Mouse (Mus musculus) hindbrain, postnatal 0 days (tissue): ENCODE measurements around the gene Tenm4. TPM values are rescaled to one million over a fixed set of nuclear protein-coding genes. Genes with fewer than 3 reads are reported as not detected.

ENCODE experiments used
- ATAC-seq: fragments of 200-750 bp; cut with Nextera tagmentation; 2 replicates; pipeline ENCODE4 v1.8.0; 2017; ENCODE audit warnings: mild to moderate bottlenecking, moderate TSS enrichment, moderate library complexity
- DNase-seq: peaks from one replicate; pipeline ENCODE4 v3.0.0-alpha.2; 2015; ENCODE audit warnings: low spot score
- H3K27ac ChIP-seq: fragments of 300-500 bp; sonication (generic); 2 replicates; pipeline ENCODE4 v1.5.1; 2014; ENCODE audit warnings: mild to moderate bottlenecking
- H3K27me3 ChIP-seq: fragments of 300-500 bp; sonication (generic); 2 replicates; pipeline ENCODE4 v1.6.1; 2014; ENCODE audit warnings: low read length, mixed read lengths; ENCODE audit not compliant: insufficient read depth
- H3K36me3 ChIP-seq: fragments of 300-500 bp; sonication (generic); 2 replicates; pipeline ENCODE4 v1.6.1; 2014; ENCODE audit warnings: low read length, mixed read lengths; ENCODE audit not compliant: insufficient read depth
- H3K4me1 ChIP-seq: fragments of 300-500 bp; sonication (generic); 2 replicates; pipeline ENCODE4 v1.6.1; 2014; ENCODE audit warnings: antibody characterized with exemption, low read length, mixed read lengths; ENCODE audit not compliant: insufficient read depth
- H3K4me2 ChIP-seq: fragments of 300-500 bp; sonication (generic); 2 replicates; pipeline ENCODE4 v1.6.1; 2014; ENCODE audit warnings: low read depth, mild to moderate bottlenecking, low read length, moderate library complexity, mixed read lengths
- H3K4me3 ChIP-seq: fragments of 300-500 bp; sonication (generic); 2 replicates; pipeline ENCODE4 v1.5.1; 2014; ENCODE audit warnings: low read length
- H3K9ac ChIP-seq: fragments of 300-500 bp; sonication (generic); replicated peaks from 2 replicates; pipeline ENCODE4 v1.6.1; 2014; ENCODE audit warnings: mild to moderate bottlenecking, low read length, moderate library complexity, mixed read lengths
- H3K9me3 ChIP-seq: fragments of 300-500 bp; sonication (generic); 2 replicates; pipeline ENCODE4 v1.6.1; 2016; ENCODE audit warnings: low read length, mixed read lengths
- CTCF ChIP-seq: IDR thresholded peaks from 2 replicates; pipeline ENCODE4 v1.5.1; 2016; ENCODE audit warnings: antibody characterized with exemption, control low read depth, low read depth
- WGBS: fragments of 180-500 bp; shearing (Covaris S2); extraction: QIAGEN DNeasy Blood & Tissue Kit; methylation state at CpG from one replicate; pipeline ENCODE4 v1.1.7; 2014; 5-methylcytosine and 5-hydroxymethylcytosine counted together
- polyA plus RNA-seq: library from polyadenylated mRNA; unstranded; fragments of >200 nt; fragmentation: Nextera tagmentation; extraction: Ambion mirVana; gene quantifications from 2 replicates; pipeline ENCODE4 v1.2.1, GENCODE M21; 2015
- total RNA-seq: library from RNA; depleted of rRNA; stranded (reverse); fragments of >200 nt; gene quantifications from 2 replicates; pipeline ENCODE4 v1.2.3, GENCODE M21; 2014

The Tenm4 gene
- total and polyA plus RNA-seq, 2 experiments from 2014 or later = 24.1 to 49.7 TPM

GRCm38 (mm10) chr7:96710658-96711071 lies 539.6 kb downstream of the Tenm4 start:
- Histone ChIP-seq H3K4me3 (no peak overlapping the region), H3K4me1 (no peaks in the 10 kb centered on the region), H3K9ac (no peak overlapping the region), H3K27me3 (no peaks in the 10 kb centered on the region), H3K27ac (no peak overlapping the region), H3K9me3 (no peaks in the 10 kb centered on the region), H3K36me3 (no peaks in the 10 kb centered on the region), H3K4me2 (no peak overlapping the region)
- TF ChIP-seq CTCF = no peak
- no peak for ATAC-seq
- 53% methylated on average over 1 of the region's 1 CpGs for WGBS
- DNase-seq = no peak

GRCm38 (mm10) chr7:96712876-96713275 lies 541.8 kb downstream of the Tenm4 start:
- Histone ChIP-seq H3K4me3 (no peak overlapping the region), H3K4me2 (no peak overlapping the region), H3K36me3 (no peaks in the 10 kb centered on the region), H3K27ac (no peak overlapping the region), H3K4me1 (no peaks in the 10 kb centered on the region), H3K9me3 (no peaks in the 10 kb centered on the region), H3K27me3 (peaks cover 3% of the 10 kb centered on the region; the same call in 1 of the 2 replicates), H3K9ac (no peak overlapping the region)
- ATAC-seq = no peak
- no peak for DNase-seq
- TF ChIP-seq CTCF = no peak

- H3K27me3 ChIP-seq = peaks cover 3% of the 10 kb centered on the region; the same call in 1 of the 2 replicates
- H3K4me1 ChIP-seq = peaks cover 19% of the 10 kb centered on the region
- H3K4me2 ChIP-seq = no peak overlapping the region
- no peak overlapping the region for H3K27ac ChIP-seq
- no peaks in the 10 kb centered on the region for H3K9me3 ChIP-seq
- 90% methylated on average over 4 of the region's 4 CpGs for WGBS
- no peak overlapping the region for H3K9ac ChIP-seq
- no peaks in the 10 kb centered on the region for H3K36me3 ChIP-seq
- TF ChIP-seq CTCF = no peak
- ATAC-seq (no peak), DNase-seq (no peak)
- H3K4me3 ChIP-seq = no peak overlapping the region
Measured at GRCm38 (mm10) chr7:96716911-96717310, 545.9 kb downstream of the Tenm4 start.

- ATAC-seq (peak; percentile 93), DNase-seq (peak; percentile 76)
- Histone ChIP-seq H3K36me3 (no peaks in the 10 kb centered on the region), H3K4me1 (peaks cover 19% of the 10 kb centered on the region), H3K4me2 (no peak overlapping the region), H3K27ac (peak overlapping the region; percentile 46; the same call in 1 of the 2 replicates), H3K9me3 (no peaks in the 10 kb centered on the region), H3K9ac (no peak overlapping the region), H3K27me3 (peaks cover 3% of the 10 kb centered on the region; the same call in 1 of the 2 replicates), H3K4me3 (no peak overlapping the region)
- TF ChIP-seq CTCF = no peak
- 19% methylated on average over 14 of the region's 14 CpGs for WGBS
Measured at GRCm38 (mm10) chr7:96718201-96719155, 547.4 kb downstream of the Tenm4 start.

GRCm38 (mm10) chr7:96719926-96720325 lies 548.9 kb downstream of the Tenm4 start:
- ATAC-seq (no peak), DNase-seq (no peak)
- Histone ChIP-seq H3K9me3 (no peaks in the 10 kb centered on the region), H3K4me2 (no peak overlapping the region), H3K9ac (0 out of 2 replicates have a peak overlapping the region, but pooled peaks have one; percentile 17), H3K4me3 (no peak overlapping the region), H3K27me3 (peaks cover 11% of the 10 kb centered on the region; the same call in 1 of the 2 replicates), H3K27ac (no peak overlapping the region), H3K36me3 (no peaks in the 10 kb centered on the region), H3K4me1 (peaks cover 19% of the 10 kb centered on the region)
- no peak for TF ChIP-seq CTCF
- WGBS = 33% methylated on average over 1 of the region's 1 CpGs

GRCm38 (mm10) chr7:96720465-96720864 lies 549.4 kb downstream of the Tenm4 start:
- peaks cover 19% of the 10 kb centered on the region for H3K4me1 ChIP-seq
- no peak overlapping the region for H3K9ac ChIP-seq
- DNase-seq = peak; percentile 29
- H3K36me3 ChIP-seq = no peaks in the 10 kb centered on the region
- H3K4me3 ChIP-seq = no peak overlapping the region
- no peak overlapping the region for H3K4me2 ChIP-seq
- H3K27me3 ChIP-seq = peaks cover 13% of the 10 kb centered on the region; the same call in 1 of the 2 replicates
- 40% methylated on average over 5 of the region's 5 CpGs for WGBS
- no peaks in the 10 kb centered on the region for H3K9me3 ChIP-seq
- H3K27ac ChIP-seq = no peak overlapping the region
- ATAC-seq = no peak
- no peak for TF ChIP-seq CTCF

DNA sequence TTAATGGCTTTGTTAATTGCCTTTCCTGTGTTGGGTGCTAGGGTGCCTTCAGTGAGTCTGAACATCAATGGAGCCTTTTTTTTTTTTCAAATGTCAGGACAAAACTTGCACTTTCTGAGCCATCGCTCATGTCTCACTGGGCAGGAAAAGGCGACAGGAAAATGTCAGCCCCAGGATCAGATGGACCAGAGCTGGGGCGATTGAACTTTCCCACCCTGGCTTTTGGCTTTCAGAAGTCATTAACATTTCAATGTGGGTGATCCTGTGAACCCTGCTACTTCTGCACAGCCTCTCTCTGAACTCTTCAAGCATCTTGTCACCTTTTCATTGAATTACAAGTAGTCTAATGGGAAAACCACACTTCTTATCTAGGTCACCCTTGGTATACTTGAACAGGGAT lies 551.8 kb downstream of the Tenm4 start:
- no peak for ATAC-seq
- no peak for DNase-seq
- Histone ChIP-seq H3K4me1 (peaks cover 19% of the 10 kb centered on the region), H3K9ac (no peak overlapping the region), H3K9me3 (no peaks in the 10 kb centered on the region), H3K27ac (no peak overlapping the region), H3K27me3 (0 out of 2 replicates have a peak, but pooled peaks cover 10% of the 10 kb centered on the region), H3K4me2 (no peak overlapping the region), H3K36me3 (no peaks in the 10 kb centered on the region), H3K4me3 (no peak overlapping the region)
- no peak for TF ChIP-seq CTCF
- WGBS = 51% methylated on average over 3 of the region's 3 CpGs
